Mouse (Mus musculus) ovary, postnatal 10 days (tissue): ENCODE data around the gene Ptpn21.

Source experiments
- DNase-seq: peaks from one replicate; pipeline ENCODE4 v3.0.0; 2022; ENCODE audit warnings: low spot score

Ptpn21 gene

GRCm38 (mm10) chr12:98724224-98724623 lies 13.0 kb downstream of the Ptpn21 start:
- no peak for DNase-seq

DNA sequence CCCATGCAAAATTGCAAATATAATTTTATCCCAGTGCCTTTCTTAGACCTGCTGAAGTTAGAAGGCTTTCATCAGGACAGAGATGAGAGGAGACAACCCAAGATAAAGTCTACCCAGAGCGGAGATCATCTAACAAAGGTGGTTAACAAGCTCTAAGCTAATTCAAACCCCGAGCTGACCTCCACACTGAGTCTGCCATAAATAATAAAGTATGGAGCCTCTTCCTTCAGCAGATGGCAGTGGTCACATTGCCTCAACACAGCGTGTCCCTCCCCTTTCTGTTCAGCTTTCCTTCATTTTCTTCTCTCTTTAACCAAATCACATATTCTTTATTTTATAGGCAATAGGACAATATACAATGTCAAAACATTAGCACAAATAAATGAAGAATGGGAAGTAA lies 16.2 kb downstream of the Ptpn21 start:
- DNase-seq, result no peak

- no peak for DNase-seq
Observed at GRCm38 (mm10) chr12:98720628-98721027, 16.6 kb downstream of the Ptpn21 start.

- no peak for DNase-seq
Observed at GRCm38 (mm10) chr12:98716142-98716541, 21.1 kb downstream of the Ptpn21 start.

GRCm38 (mm10) chr12:98714757-98715156 lies 22.4 kb downstream of the Ptpn21 start:
- no peak for DNase-seq

GRCm38 (mm10) chr12:98713621-98714103 lies 23.5 kb downstream of the Ptpn21 start:
- DNase-seq, result no peak

DNA sequence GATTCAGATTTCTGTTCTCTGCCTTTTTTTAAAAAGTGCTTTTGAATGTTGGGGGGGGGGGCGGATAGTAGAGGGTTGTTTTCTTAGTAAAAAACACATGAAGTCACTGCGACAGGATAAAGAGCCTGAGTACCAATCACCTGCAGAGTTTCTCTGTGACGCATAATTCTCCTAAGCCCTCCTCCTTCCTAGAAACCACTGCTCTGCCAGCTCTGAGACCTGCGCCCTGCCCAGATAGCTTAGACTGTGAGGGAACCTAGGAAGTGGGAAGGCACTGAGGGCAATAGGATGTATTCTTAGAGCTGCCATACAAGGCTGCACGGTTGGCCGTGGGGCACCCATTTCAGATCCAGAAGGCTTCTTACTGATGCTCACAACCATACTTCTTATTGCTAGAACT lies 24.4 kb downstream of the Ptpn21 start:
- DNase-seq, result no peak

GRCm38 (mm10) chr12:98703961-98704360 lies 33.2 kb downstream of the Ptpn21 start:
- DNase-seq, result no peak

DNA sequence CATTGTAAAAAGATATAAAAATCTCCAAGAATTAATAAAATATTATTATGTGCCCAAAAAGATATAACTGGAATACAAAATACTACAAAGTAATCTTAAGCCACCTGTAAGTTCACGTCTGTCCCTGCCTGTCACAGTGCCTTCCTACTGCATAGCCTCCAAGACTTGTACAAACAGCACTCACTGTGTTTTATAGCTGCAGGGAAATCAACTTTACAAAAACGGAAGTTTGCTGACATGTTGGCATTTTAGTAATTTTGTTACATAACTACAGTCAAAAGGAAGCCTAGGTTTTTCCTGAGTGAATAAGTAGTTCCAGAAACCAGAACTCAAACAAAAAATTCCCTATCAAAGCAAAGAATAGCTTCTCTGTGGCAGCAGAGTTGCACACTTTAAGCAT lies 33.7 kb downstream of the Ptpn21 start:
- no peak for DNase-seq

DNA sequence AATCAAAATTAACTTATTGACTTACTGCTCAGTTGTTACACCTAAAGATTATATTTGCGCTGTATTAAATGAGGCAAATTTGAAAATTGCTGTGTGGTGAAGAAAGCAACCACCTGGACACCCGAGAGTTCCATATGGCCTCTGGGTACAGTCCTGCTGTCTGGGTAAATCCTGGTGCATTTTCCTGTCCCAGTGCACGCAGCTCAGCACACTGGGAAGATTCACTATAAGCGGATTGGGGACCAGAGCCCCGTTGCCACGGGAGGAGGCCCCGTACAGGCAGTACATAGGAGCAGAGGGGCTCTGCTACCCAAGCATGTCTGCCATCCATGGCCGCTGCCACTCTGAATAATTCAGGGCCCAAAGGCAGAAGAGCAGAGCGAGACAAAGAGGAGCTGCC lies 35.6 kb downstream of the Ptpn21 start:
- DNase-seq, result no peak

- DNase-seq, result no peak
Observed at GRCm38 (mm10) chr12:98697202-98697601, 40.0 kb downstream of the Ptpn21 start.

- no peak for DNase-seq
Observed at GRCm38 (mm10) chr12:98690230-98690629, 47.0 kb downstream of the Ptpn21 start.

DNA sequence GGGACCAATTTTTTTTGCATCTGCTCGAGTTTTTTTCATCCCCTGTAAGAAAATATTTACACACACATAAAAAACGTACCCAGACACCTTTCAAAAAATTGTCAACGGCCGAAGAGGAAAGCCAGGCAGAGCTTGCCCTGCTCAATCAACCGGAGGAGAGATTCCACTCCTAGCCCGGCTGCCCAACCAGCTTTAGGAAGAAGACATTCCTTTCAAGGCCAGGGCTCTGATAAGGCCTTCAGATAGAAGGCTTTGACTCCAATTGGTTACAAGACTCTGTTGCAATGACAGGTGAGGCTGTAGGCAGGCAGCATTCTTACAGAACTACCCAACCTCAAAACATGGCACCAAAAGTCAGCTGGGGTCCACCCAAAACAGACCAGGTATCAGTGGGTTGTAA lies 53.6 kb downstream of the Ptpn21 start:
- no peak for DNase-seq

GRCm38 (mm10) chr12:98683171-98683570 lies 54.0 kb downstream of the Ptpn21 start:
- no peak for DNase-seq

- no peak for DNase-seq
Observed at GRCm38 (mm10) chr12:98682196-98682595, 55.0 kb downstream of the Ptpn21 start.

DNA sequence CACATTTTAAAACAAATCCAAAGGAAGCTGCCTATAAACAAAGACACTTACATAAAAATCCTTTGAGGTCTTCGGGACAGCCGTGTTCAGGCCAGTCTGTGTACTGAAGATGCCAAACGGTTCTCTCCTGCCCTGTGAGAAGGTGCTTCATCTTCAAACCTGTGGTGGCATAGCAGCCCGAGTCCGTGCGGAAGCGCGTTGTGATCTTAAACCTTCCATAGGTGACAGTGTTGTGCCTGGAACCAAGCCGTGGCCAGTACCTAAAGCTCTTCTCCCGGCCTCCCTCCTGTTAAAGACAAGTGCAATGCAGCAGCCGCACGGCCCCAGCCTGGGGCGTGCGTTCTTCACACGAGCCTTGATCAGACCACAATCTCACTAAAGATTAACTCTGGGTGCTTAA lies 57.3 kb downstream of the Ptpn21 start:
- DNase-seq, result no peak

DNA sequence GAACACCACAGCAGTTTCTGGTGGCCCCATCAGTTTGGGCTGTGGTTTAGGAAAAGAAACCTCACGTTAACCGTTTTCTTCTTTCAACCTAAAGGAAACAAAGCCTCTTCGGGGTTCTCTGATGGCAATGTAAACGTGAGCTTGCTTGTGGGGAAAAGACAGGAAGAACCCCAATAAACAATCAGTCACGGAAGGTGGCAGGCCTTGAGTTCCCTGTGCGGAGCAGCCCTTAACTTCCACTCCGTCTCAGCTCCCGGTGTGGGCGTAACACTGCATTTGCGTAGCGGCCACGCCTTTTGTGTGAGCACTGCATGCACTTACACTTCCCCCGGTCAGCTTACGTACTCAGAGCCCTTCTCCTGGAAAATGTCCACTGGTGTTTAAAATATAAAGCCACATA lies 59.9 kb downstream of the Ptpn21 start:
- no peak for DNase-seq

- no peak for DNase-seq
Observed at GRCm38 (mm10) chr12:98676861-98677260, 60.3 kb downstream of the Ptpn21 start.

- DNase-seq, result peak; percentile 30
Observed at GRCm38 (mm10) chr12:98674627-98675143, 62.5 kb downstream of the Ptpn21 start.

DNA sequence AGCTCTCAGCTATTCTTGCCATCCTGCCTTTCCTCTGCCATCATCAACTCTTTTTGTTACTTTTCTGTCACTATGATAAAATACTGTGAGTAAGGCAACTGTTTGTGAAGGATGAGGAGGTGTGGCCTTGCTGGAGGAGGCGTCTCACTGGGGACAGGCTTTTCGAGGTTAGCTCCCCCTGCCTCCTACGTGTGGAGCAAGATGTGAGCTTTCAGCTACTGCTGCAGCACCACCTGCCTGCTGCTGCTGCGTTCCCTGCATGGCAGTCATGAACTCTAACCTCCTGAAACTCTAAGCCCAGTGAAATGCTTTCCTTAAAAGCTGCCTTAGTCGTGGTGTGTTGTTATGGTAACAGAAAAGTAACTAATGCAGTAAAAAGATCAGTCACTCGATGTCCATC lies 63.3 kb downstream of the Ptpn21 start:
- DNase-seq, result no peak

DNA sequence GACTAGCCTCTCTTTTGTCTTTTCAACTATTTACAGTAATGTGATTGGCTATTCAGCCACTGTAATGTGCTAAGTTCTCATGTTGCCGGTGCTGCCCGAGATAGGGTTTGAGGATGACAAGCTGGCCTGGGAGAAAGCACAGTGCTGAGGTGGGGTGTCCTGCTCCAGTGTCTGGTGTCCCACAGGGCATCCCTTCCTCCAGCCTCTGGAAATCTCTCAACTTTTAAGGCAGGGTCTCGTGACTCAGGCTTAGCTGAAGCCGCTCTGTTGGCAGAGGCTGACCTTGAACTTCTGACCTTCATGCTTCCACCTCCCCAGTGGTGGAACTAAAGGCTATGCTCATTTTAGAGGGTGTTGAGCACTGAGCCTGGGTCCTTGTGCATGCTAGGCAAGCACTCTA lies 66.8 kb downstream of the Ptpn21 start:
- DNase-seq, result no peak

- DNase-seq, result no peak
Observed at GRCm38 (mm10) chr12:98669864-98670263, 67.3 kb downstream of the Ptpn21 start.

GRCm38 (mm10) chr12:98669086-98669485 lies 68.1 kb downstream of the Ptpn21 start:
- DNase-seq, result no peak

GRCm38 (mm10) chr12:98668132-98668814 lies 68.9 kb downstream of the Ptpn21 start:
- DNase-seq, result no peak
